Mouse (Mus musculus) cerebellum, postnatal 14 days (tissue): ENCODE data around the gene Vars2.

Source experiments
- DNase-seq, 2 experiments: peaks; one replicate each; pipeline ENCODE4 v3.0.0; 2021; ENCODE audit warnings: mixed read lengths in 2 of 2

The Vars2 gene

GRCm38 (mm10) chr17:35626537-35626936 lies 40.9 kb downstream of the Vars2 start, which contains the start of gene Gm9573:
Gene Gm9573, minus strand, starts transcription at chr17:35626637.
- DNase-seq = no peak

- DNase-seq = no peak
Measured at GRCm38 (mm10) chr17:35617127-35617526, 50.3 kb downstream of the Vars2 start.
